Mouse (Mus musculus): Measurements from ENCODE around the gene Nlrp9c. TPM values are rescaled to one million over a fixed set of nuclear protein-coding genes. Genes with fewer than 3 reads are reported as not detected.
"Not testable (repeated sequence)": the region's sequence is repeated elsewhere in the genome, so short reads cannot be mapped to it uniquely, and the experiment has no call there.

Nlrp9c gene
- polyA plus RNA-seq, 1 experiment from 2014 or later = not detected

GRCm38 (mm10) chr7:26311786-26312185 is 91.7 kb downstream of the Nlrp9c start:
- not testable (repeated sequence) for H3K4me3 ChIP-seq; H3K4me2 ChIP-seq; H3K9me3 ChIP-seq; H3K9ac ChIP-seq; H3K27me3 ChIP-seq; H3K27ac ChIP-seq; ATAC-seq (ENCODE audit: insufficient number of reproducible peaks, low FRiP score, low TSS enrichment, low read depth); H3K4me1 ChIP-seq; H3K36me3 ChIP-seq
- WGBS = 77% methylated on average over 4 of the region's 4 CpGs

- 60% methylated on average over 2 of the region's 2 CpGs for WGBS
- H3K36me3 ChIP-seq; ATAC-seq (ENCODE audit: insufficient number of reproducible peaks, low FRiP score, low TSS enrichment, low read depth); H3K4me1 ChIP-seq; H3K9ac ChIP-seq; H3K9me3 ChIP-seq; H3K27ac ChIP-seq; H3K27me3 ChIP-seq; H3K4me3 ChIP-seq; H3K4me2 ChIP-seq: not testable (repeated sequence)
Measured at GRCm38 (mm10) chr7:26306926-26307325, 96.6 kb downstream of the Nlrp9c start, which contains the start of gene Cyp2a4. TSS of gene Cyp2a4 (plus strand) at chr7:26307169.

- not testable (repeated sequence) for H3K4me1 ChIP-seq; ATAC-seq (ENCODE audit: insufficient number of reproducible peaks, low FRiP score, low TSS enrichment, low read depth); H3K9me3 ChIP-seq; H3K27ac ChIP-seq; H3K27me3 ChIP-seq; H3K4me3 ChIP-seq; H3K4me2 ChIP-seq; H3K36me3 ChIP-seq; H3K9ac ChIP-seq
- WGBS = 85% methylated on average over 7 of the region's 8 CpGs
Measured at GRCm38 (mm10) chr7:26303429-26304166, 99.9 kb downstream of the Nlrp9c start.

Other genes starting within 250 kb of the Nlrp9c start
- gene Cyp2b9, start 230.3 kb downstream of the Nlrp9c start, polyA plus RNA-seq (2015; fragmentation: Nextera tagmentation; extraction: Ambion mirVana) = not detected in 2 replicates
- not detected in 2 replicates for gene Vmn1r184, start 143.4 kb downstream of the Nlrp9c start, polyA plus RNA-seq (2015; fragmentation: Nextera tagmentation; extraction: Ambion mirVana)
- gene Cyp2a4, start 96.5 kb downstream of the Nlrp9c start, polyA plus RNA-seq (2015; fragmentation: Nextera tagmentation; extraction: Ambion mirVana) = not detected in 2 replicates
- gene Nlrp4a, start 31.4 kb upstream of the Nlrp9c start, polyA plus RNA-seq (2015; fragmentation: Nextera tagmentation; extraction: Ambion mirVana) = not detected in 2 replicates
- gene Nlrp9a, start 131.3 kb upstream of the Nlrp9c start, polyA plus RNA-seq (2015; fragmentation: Nextera tagmentation; extraction: Ambion mirVana) = not detected in 2 replicates
- not detected in 2 replicates for gene Vmn1r185, start 214.8 kb upstream of the Nlrp9c start, polyA plus RNA-seq (2015; fragmentation: Nextera tagmentation; extraction: Ambion mirVana)

Measured in limb, embryonic 15.5 days (tissue).